Mouse (Mus musculus): ENCODE measurements around the gene Trim24. TPM values are rescaled to one million over a fixed set of nuclear protein-coding genes. Genes with fewer than 3 reads are reported as not detected.
"Not testable (repeated sequence)": the region's sequence is repeated elsewhere in the genome, so short reads cannot be mapped to it uniquely, and the experiment has no call there.

The Trim24 gene
- polyA plus RNA-seq, 1 experiment from 2014 or later, result 39.7 TPM

GRCm38 (mm10) chr6:37836951-37837565 is 33.6 kb upstream of the Trim24 start:
- H3K27me3 ChIP-seq (ENCODE audit: control insufficient read depth, insufficient read depth, low read length); H3K9me3 ChIP-seq (replicated peaks; ENCODE audit: control insufficient read depth, low read length); H3K27ac ChIP-seq (replicated peaks; ENCODE audit: low read depth, low read length); H3K36me3 ChIP-seq (replicated peaks; ENCODE audit: control insufficient read depth, insufficient read depth, low read depth, low read length); H3K9ac ChIP-seq (replicated peaks; ENCODE audit: low read length); H3K4me2 ChIP-seq (ENCODE audit: low read depth, low read length); ATAC-seq (replicated peaks; ENCODE audit: insufficient number of reproducible peaks, low FRiP score, low TSS enrichment, low read depth); DNase-seq (ENCODE audit: low spot score); H3K4me1 ChIP-seq (ENCODE audit: control insufficient read depth, insufficient read depth, low read length); H3K4me3 ChIP-seq (ENCODE audit: low read depth, low read length): not testable (repeated sequence)
- 74% methylated on average over 2 of the region's 2 CpGs for WGBS

DNA sequence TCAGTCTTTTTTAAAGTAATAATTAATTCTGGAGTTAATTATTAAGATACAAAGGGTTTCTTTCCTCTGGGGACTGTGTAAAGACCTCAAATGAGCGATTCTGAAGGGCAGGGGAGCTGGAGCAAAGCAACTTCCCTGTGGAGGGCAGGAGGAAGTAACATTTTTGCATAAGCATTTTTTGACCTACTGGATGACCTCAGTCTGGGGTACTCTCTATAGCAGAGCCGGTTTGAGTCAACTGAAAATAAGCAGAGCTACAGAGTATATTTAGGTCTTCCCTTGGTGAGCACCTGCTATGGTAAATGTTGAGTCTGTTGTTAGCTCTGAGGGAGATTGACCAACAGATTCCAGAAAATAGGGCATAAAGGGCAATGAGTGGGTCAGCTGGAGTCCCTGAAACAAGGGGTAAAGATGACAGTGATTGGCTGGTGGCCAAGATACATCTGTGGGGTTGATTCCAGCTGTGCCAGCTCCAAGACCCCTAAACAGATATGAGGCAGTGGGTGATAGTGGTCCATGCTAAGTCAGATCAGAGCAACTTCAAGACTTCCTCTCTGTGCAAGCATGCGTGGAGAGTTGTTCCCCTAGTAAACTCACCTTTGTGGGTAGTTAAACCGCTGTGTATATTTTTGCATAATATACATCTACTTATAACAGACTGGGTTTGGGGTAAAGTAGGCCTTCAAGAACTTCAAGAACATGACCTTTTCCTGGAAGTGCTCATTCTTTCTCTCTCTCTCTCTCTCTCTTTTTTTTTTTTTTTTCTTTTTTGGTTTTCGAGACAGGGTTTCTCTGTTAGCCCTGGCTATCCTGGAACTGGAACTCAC is 27.6 kb upstream of the Trim24 start:
- no peaks in the 10 kb centered on the region for H3K4me1 ChIP-seq (ENCODE audit: control insufficient read depth, insufficient read depth, low read length)
- no peak overlapping the region for H3K9ac ChIP-seq (replicated peaks; ENCODE audit: low read length)
- DNase-seq (ENCODE audit: low spot score) (no peak), ATAC-seq (replicated peaks; ENCODE audit: insufficient number of reproducible peaks, low FRiP score, low TSS enrichment, low read depth) (no peak)
- H3K27me3 ChIP-seq (ENCODE audit: control insufficient read depth, insufficient read depth, low read length), result no peaks in the 10 kb centered on the region
- no peak overlapping the region for H3K4me2 ChIP-seq (ENCODE audit: low read depth, low read length)
- no peaks in the 10 kb centered on the region for H3K36me3 ChIP-seq (replicated peaks; ENCODE audit: control insufficient read depth, insufficient read depth, low read depth, low read length)
- 87% methylated on average over 5 of the region's 5 CpGs for WGBS
- no peaks in the 10 kb centered on the region for H3K9me3 ChIP-seq (replicated peaks; ENCODE audit: control insufficient read depth, low read length)
- H3K4me3 ChIP-seq (ENCODE audit: low read depth, low read length), result no peak overlapping the region
- no peak overlapping the region for H3K27ac ChIP-seq (replicated peaks; ENCODE audit: low read depth, low read length)

GRCm38 (mm10) chr6:37843647-37844273 is 26.9 kb upstream of the Trim24 start:
- no peak overlapping the region for H3K4me2 ChIP-seq (ENCODE audit: low read depth, low read length)
- no peaks in the 10 kb centered on the region for H3K27me3 ChIP-seq (ENCODE audit: control insufficient read depth, insufficient read depth, low read length)
- H3K36me3 ChIP-seq (replicated peaks; ENCODE audit: control insufficient read depth, insufficient read depth, low read depth, low read length), result no peaks in the 10 kb centered on the region
- H3K9me3 ChIP-seq (replicated peaks; ENCODE audit: control insufficient read depth, low read length), result no peaks in the 10 kb centered on the region
- H3K9ac ChIP-seq (replicated peaks; ENCODE audit: low read length), result no peak overlapping the region
- no peaks in the 10 kb centered on the region for H3K4me1 ChIP-seq (ENCODE audit: control insufficient read depth, insufficient read depth, low read length)
- H3K27ac ChIP-seq (replicated peaks; ENCODE audit: low read depth, low read length), result no peak overlapping the region
- H3K4me3 ChIP-seq (ENCODE audit: low read depth, low read length), result no peak overlapping the region
- DNase-seq (ENCODE audit: low spot score), result no peak
- ATAC-seq (replicated peaks; ENCODE audit: insufficient number of reproducible peaks, low FRiP score, low TSS enrichment, low read depth), result no peak
- WGBS, result 88% methylated on average over 8 of the region's 8 CpGs

GRCm38 (mm10) chr6:37844947-37845346 is 25.7 kb upstream of the Trim24 start:
- H3K27ac ChIP-seq (replicated peaks; ENCODE audit: low read depth, low read length); H3K36me3 ChIP-seq (replicated peaks; ENCODE audit: control insufficient read depth, insufficient read depth, low read depth, low read length); H3K9ac ChIP-seq (replicated peaks; ENCODE audit: low read length); H3K4me2 ChIP-seq (ENCODE audit: low read depth, low read length); DNase-seq (ENCODE audit: low spot score); ATAC-seq (replicated peaks; ENCODE audit: insufficient number of reproducible peaks, low FRiP score, low TSS enrichment, low read depth); H3K9me3 ChIP-seq (replicated peaks; ENCODE audit: control insufficient read depth, low read length); H3K4me3 ChIP-seq (ENCODE audit: low read depth, low read length); H3K4me1 ChIP-seq (ENCODE audit: control insufficient read depth, insufficient read depth, low read length); H3K27me3 ChIP-seq (ENCODE audit: control insufficient read depth, insufficient read depth, low read length): not testable (repeated sequence)
- 86% methylated on average over 6 of the region's 6 CpGs for WGBS

- not testable (repeated sequence) for H3K4me2 ChIP-seq (ENCODE audit: low read depth, low read length); H3K4me1 ChIP-seq (ENCODE audit: control insufficient read depth, insufficient read depth, low read length); H3K27me3 ChIP-seq (ENCODE audit: control insufficient read depth, insufficient read depth, low read length); H3K9me3 ChIP-seq (replicated peaks; ENCODE audit: control insufficient read depth, low read length); H3K9ac ChIP-seq (replicated peaks; ENCODE audit: low read length); H3K4me3 ChIP-seq (ENCODE audit: low read depth, low read length); H3K27ac ChIP-seq (replicated peaks; ENCODE audit: low read depth, low read length); DNase-seq (ENCODE audit: low spot score); H3K36me3 ChIP-seq (replicated peaks; ENCODE audit: control insufficient read depth, insufficient read depth, low read depth, low read length); ATAC-seq (replicated peaks; ENCODE audit: insufficient number of reproducible peaks, low FRiP score, low TSS enrichment, low read depth)
- WGBS, result 84% methylated on average over 4 of the region's 4 CpGs
Observed at GRCm38 (mm10) chr6:37847531-37847930, 23.1 kb upstream of the Trim24 start.

- no peak overlapping the region for H3K27ac ChIP-seq (replicated peaks; ENCODE audit: low read depth, low read length)
- no peak for DNase-seq (ENCODE audit: low spot score)
- H3K4me3 ChIP-seq (ENCODE audit: low read depth, low read length), result no peak overlapping the region
- H3K4me1 ChIP-seq (ENCODE audit: control insufficient read depth, insufficient read depth, low read length), result no peaks in the 10 kb centered on the region
- H3K27me3 ChIP-seq (ENCODE audit: control insufficient read depth, insufficient read depth, low read length), result no peaks in the 10 kb centered on the region
- no peaks in the 10 kb centered on the region for H3K36me3 ChIP-seq (replicated peaks; ENCODE audit: control insufficient read depth, insufficient read depth, low read depth, low read length)
- 88% methylated on average over 2 of the region's 2 CpGs for WGBS
- no peak for ATAC-seq (replicated peaks; ENCODE audit: insufficient number of reproducible peaks, low FRiP score, low TSS enrichment, low read depth)
- no peak overlapping the region for H3K9ac ChIP-seq (replicated peaks; ENCODE audit: low read length)
- H3K9me3 ChIP-seq (replicated peaks; ENCODE audit: control insufficient read depth, low read length), result no peaks in the 10 kb centered on the region
- H3K4me2 ChIP-seq (ENCODE audit: low read depth, low read length), result no peak overlapping the region
Observed at GRCm38 (mm10) chr6:37851352-37851751, 19.3 kb upstream of the Trim24 start.

- Histone ChIP-seq H3K9me3 (replicated peaks; ENCODE audit: control insufficient read depth, low read length) (no peaks in the 10 kb centered on the region), H3K4me3 (ENCODE audit: low read depth, low read length) (no peak overlapping the region), H3K4me2 (ENCODE audit: low read depth, low read length) (no peak overlapping the region), H3K4me1 (ENCODE audit: control insufficient read depth, insufficient read depth, low read length) (no peaks in the 10 kb centered on the region), H3K36me3 (replicated peaks; ENCODE audit: control insufficient read depth, insufficient read depth, low read depth, low read length) (no peaks in the 10 kb centered on the region), H3K27me3 (ENCODE audit: control insufficient read depth, insufficient read depth, low read length) (no peaks in the 10 kb centered on the region), H3K27ac (replicated peaks; ENCODE audit: low read depth, low read length) (no peak overlapping the region), H3K9ac (replicated peaks; ENCODE audit: low read length) (no peak overlapping the region)
- DNase-seq (ENCODE audit: low spot score) (no peak), ATAC-seq (replicated peaks; ENCODE audit: insufficient number of reproducible peaks, low FRiP score, low TSS enrichment, low read depth) (no peak)
- WGBS, result 84% methylated on average over 2 of the region's 2 CpGs
Observed at GRCm38 (mm10) chr6:37853289-37853688, 17.3 kb upstream of the Trim24 start.

DNA sequence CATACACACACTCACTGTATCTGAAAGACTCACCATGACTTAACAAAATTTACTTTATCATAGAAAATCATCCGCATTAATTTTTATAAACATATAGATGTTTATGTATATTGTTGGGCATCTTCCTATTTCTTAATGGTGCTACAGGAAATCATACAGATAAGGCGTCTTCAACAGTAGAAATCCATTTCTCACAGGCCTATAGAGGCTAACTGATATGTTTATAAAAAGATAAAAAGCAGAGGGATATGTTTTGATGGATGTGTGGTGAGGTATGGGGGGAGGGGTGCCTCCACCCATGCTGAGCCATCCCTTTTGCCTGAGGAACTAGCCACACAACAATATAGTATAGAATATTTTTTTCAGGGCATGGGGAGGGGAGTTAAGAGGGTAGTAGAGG is 15.2 kb upstream of the Trim24 start:
- Histone ChIP-seq H3K36me3 (replicated peaks; ENCODE audit: control insufficient read depth, insufficient read depth, low read depth, low read length) (no peaks in the 10 kb centered on the region), H3K4me3 (ENCODE audit: low read depth, low read length) (no peak overlapping the region), H3K4me2 (ENCODE audit: low read depth, low read length) (no peak overlapping the region), H3K4me1 (ENCODE audit: control insufficient read depth, insufficient read depth, low read length) (no peaks in the 10 kb centered on the region), H3K27ac (replicated peaks; ENCODE audit: low read depth, low read length) (no peak overlapping the region), H3K27me3 (ENCODE audit: control insufficient read depth, insufficient read depth, low read length) (no peaks in the 10 kb centered on the region), H3K9me3 (replicated peaks; ENCODE audit: control insufficient read depth, low read length) (no peaks in the 10 kb centered on the region), H3K9ac (replicated peaks; ENCODE audit: low read length) (no peak overlapping the region)
- 94% methylated on average over 2 of the region's 2 CpGs for WGBS
- ATAC-seq (replicated peaks; ENCODE audit: insufficient number of reproducible peaks, low FRiP score, low TSS enrichment, low read depth) (no peak), DNase-seq (ENCODE audit: low spot score) (no peak)
